Mouse (Mus musculus): ENCODE measurements around the gene Vmn1r31. TPM values are rescaled to one million over a fixed set of nuclear protein-coding genes. Genes with fewer than 3 reads are reported as not detected.

Vmn1r31 gene
- not detected for polyA plus RNA-seq (2017; shearing (Covaris generic))

GRCm38 (mm10) chr6:58475230-58475629, at the start of gene Vmn1r31:
Gene Vmn1r31 (minus strand): TSS chr6:58475330.

GRCm38 (mm10) chr6:58443285-58443684, 31.8 kb downstream of the Vmn1r31 start, which contains the start of gene Vmn1r30:
Gene Vmn1r30 (minus strand): TSS chr6:58443385.

Other genes starting within 250 kb of the Vmn1r31 start
- gene Vmn1r28, start 213.3 kb downstream of the Vmn1r31 start, polyA plus RNA-seq (2017; shearing (Covaris generic)), result under 1 TPM; 0.05 to 0.12 TPM
- under 1 TPM in 1 of 2 experiments, not detected in 1; 0.38 TPM for gene Vmn1r29, start 173.8 kb downstream of the Vmn1r31 start, polyA plus RNA-seq (2017; shearing (Covaris generic))
- gene Vmn1r30, start 31.9 kb downstream of the Vmn1r31 start, polyA plus RNA-seq (2017; shearing (Covaris generic)), result not detected
- 10 to 100 TPM; 13.4 to 26.2 TPM for gene Abcg2, start 109.2 kb upstream of the Vmn1r31 start, polyA plus RNA-seq (2017; shearing (Covaris generic))

Data from inflammation-experienced regulatory T-cells (primary cell).